In the genomic region with DNA sequence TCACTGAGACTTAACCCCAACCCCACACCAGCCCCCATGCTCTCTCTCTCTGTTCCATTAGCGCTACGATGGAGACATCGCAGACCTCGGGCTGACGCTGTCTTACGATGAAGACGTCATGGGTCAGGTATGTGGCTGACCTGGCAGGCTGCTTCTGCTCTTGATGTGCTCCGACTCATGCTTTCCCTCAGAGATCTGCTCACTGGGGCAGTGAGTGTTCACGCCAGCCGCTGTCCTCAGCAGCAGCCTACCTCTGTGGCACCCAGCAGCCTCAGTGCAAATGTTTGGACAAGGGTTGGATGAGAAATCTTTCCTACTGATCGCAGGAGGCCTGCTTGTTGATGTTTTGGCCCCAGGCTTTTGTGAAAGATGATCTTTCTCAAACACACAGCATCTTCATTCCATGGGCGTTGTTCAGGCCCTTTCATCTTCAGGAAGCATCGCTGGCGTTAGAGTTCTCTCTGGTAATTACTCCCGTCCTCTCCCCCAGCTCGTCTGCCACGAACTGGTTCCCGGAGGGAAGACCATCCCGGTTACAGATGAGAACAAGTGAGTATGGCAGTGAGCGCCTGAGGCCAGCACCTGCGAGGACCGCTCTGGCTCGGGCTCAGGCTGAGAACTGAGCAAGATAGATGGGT, we compare ENCODE assay signal across 16 mouse cellular contexts. TPM values are rescaled to one million over a fixed set of nuclear protein-coding genes. Genes with fewer than 3 reads are reported as not detected.
A peak's percentile ranks its signal among the peaks of the same experiment; 100 is the strongest.
DNase-seq lines count a peak whose midpoint lies in the region; ATAC-seq and TF ChIP-seq lines count a peak whose summit lies in the region.
"Had no signal": no experiment of that assay in that cellular context is flagged by ENCODE, and none has a peak within 500 bp of the region (broad histone marks: within the 10 kb centered on the region; RNA-seq: fewer than 3 reads in every experiment).

No protein-coding gene starts in this region.

- no peaks in the 10 kb centered on the region for H3K27me3 ChIP-seq in kidney, embryonic 16.5 days (ENCODE audit: insufficient read depth, low read length)
- no peaks in the 10 kb centered on the region for H3K27me3 ChIP-seq in lung, embryonic 14.5 days (ENCODE audit: insufficient read depth, low read length)
- H3K27me3 ChIP-seq in forebrain, embryonic 16.5 days (replicated peaks; ENCODE audit: control insufficient read depth, insufficient read depth, low read length) = no peaks in the 10 kb centered on the region
- H3K27me3 ChIP-seq: midbrain, embryonic 13.5 days had no signal

- peaks cover 3% of the 10 kb centered on the region; the same call in 1 of the 2 replicates for H3K4me1 ChIP-seq in kidney, embryonic 16.5 days (ENCODE audit: insufficient read depth, low read length)
- peaks cover 17% of the 10 kb centered on the region for H3K4me1 ChIP-seq in lung, embryonic 14.5 days (ENCODE audit: insufficient read depth)
- no peaks in the 10 kb centered on the region for H3K4me1 ChIP-seq in forebrain, embryonic 16.5 days (replicated peaks; ENCODE audit: control insufficient read depth, insufficient read depth, low read length)
- H3K4me1 ChIP-seq: midbrain, embryonic 13.5 days had no signal

- ATAC-seq in kidney, embryonic 16.5 days (ENCODE audit: low FRiP score, low TSS enrichment) = no peak
- ATAC-seq in lung, embryonic 14.5 days (ENCODE audit: insufficient read depth) = peak; percentile 22
- no peak for ATAC-seq in forebrain, embryonic 16.5 days
- ATAC-seq: midbrain, embryonic 13.5 days had no signal

- no peak overlapping the region for H3K4me2 ChIP-seq in kidney, embryonic 16.5 days (replicated peaks; ENCODE audit: low read depth, low read length)
- no peak overlapping the region for H3K4me2 ChIP-seq in lung, embryonic 14.5 days
- H3K4me2 ChIP-seq in forebrain, embryonic 16.5 days (ENCODE audit: low read length) = no peak overlapping the region
- H3K4me2 ChIP-seq: midbrain, embryonic 13.5 days had no signal

- peaks cover 80% of the 10 kb centered on the region for H3K36me3 ChIP-seq in kidney, embryonic 16.5 days (ENCODE audit: insufficient read depth, low read length)
- H3K36me3 ChIP-seq in lung, embryonic 14.5 days (ENCODE audit: insufficient read depth) = peaks cover 99% of the 10 kb centered on the region
- H3K36me3 ChIP-seq in forebrain, embryonic 16.5 days (ENCODE audit: control insufficient read depth, insufficient read depth) = peaks cover 36% of the 10 kb centered on the region

- WGBS in kidney, embryonic 16.5 days = 54% methylated on average over 23 of the region's 23 CpGs
- 27% methylated on average over 23 of the region's 23 CpGs for WGBS in lung, embryonic 14.5 days
- WGBS in forebrain, embryonic 16.5 days = 88% methylated on average over 23 of the region's 23 CpGs

- TF ChIP-seq CTCF in lung, embryonic 14.5 days (IDR thresholded peaks at IDR 0.05; ENCODE audit: low read depth) = no peak

- no peaks in the 10 kb centered on the region for H3K9me3 ChIP-seq in kidney, embryonic 16.5 days (ENCODE audit: low read length)
- no peaks in the 10 kb centered on the region for H3K9me3 ChIP-seq in lung, embryonic 14.5 days (ENCODE audit: low read depth, low read length)
- no peaks in the 10 kb centered on the region for H3K9me3 ChIP-seq in forebrain, embryonic 16.5 days (ENCODE audit: control insufficient read depth, low read length)
- H3K9me3 ChIP-seq: midbrain, embryonic 13.5 days had no signal

- H3K4me3 ChIP-seq in kidney, embryonic 16.5 days (ENCODE audit: low read length) = no peak overlapping the region
- H3K4me3 ChIP-seq in lung, embryonic 14.5 days (ENCODE audit: low read depth, low read length) = no peak overlapping the region
- no peak overlapping the region for H3K4me3 ChIP-seq in forebrain, embryonic 16.5 days (replicated peaks; ENCODE audit: low read length)
- H3K4me3 ChIP-seq: left cerebral cortex, adult 2 months; midbrain, embryonic 13.5 days had no signal

- H3K9ac ChIP-seq in kidney, embryonic 16.5 days (replicated peaks; ENCODE audit: low read length) = no peak overlapping the region
- H3K9ac ChIP-seq in lung, embryonic 14.5 days = no peak overlapping the region
- H3K9ac ChIP-seq in forebrain, embryonic 16.5 days (replicated peaks; ENCODE audit: low read depth, low read length) = no peak overlapping the region
- H3K9ac ChIP-seq: midbrain, embryonic 13.5 days had no signal

- DNase-seq in embryo, embryonic 10.5 days (ENCODE audit: low spot score) = peak; percentile 8
- DNase-seq in embryo, embryonic 11 days = no peak
- DNase-seq in kidney, postnatal 36 days = no peak
- peak; percentile 60 for DNase-seq in lung, embryonic 14.5 days
- peak; percentile 34 for DNase-seq in yolk sac, embryonic 10.5 days (ENCODE audit: low spot score)
- DNase-seq in urinary bladder, postnatal 10 days (ENCODE audit: low spot score) = no peak
- DNase-seq: adrenal gland, postnatal 36 days; cerebellum, postnatal 25 days; heart, postnatal 14 days; right cerebral cortex, postnatal 25 days; thymus, postnatal 36 days had no signal

- H3K27ac ChIP-seq in kidney, embryonic 16.5 days (ENCODE audit: low read length) = peak overlapping the region; percentile 26; the same call in 1 of the 2 replicates
- H3K27ac ChIP-seq in lung, embryonic 14.5 days (ENCODE audit: low read depth) = peak overlapping the region; percentile 85
- H3K27ac ChIP-seq in forebrain, embryonic 16.5 days (ENCODE audit: low read length) = no peak overlapping the region
- H3K27ac ChIP-seq: left cerebral cortex, adult 2 months; macrophage; midbrain, embryonic 13.5 days had no signal

RNA-seq across cellular contexts. Expression of a gene that starts 31.4 kb away (rescaled TPM):
- polyA plus RNA-seq in kidney, embryonic 16.5 days (2015; fragmentation: Nextera tagmentation; extraction: Ambion mirVana) = 35.8 and 36.9 TPM in 2 replicates
- 30.4 and 32.4 TPM in 2 replicates for polyA plus RNA-seq in lung, embryonic 14.5 days (2014; fragmentation: Nextera tagmentation; extraction: Ambion mirVana)
- polyA plus RNA-seq in forebrain, embryonic 16.5 days (2015; fragmentation: Nextera tagmentation; extraction: Ambion mirVana) = 20.1 and 27.7 TPM in 2 replicates

RNA-seq across cellular contexts. Expression of a gene that starts 31.6 kb away (rescaled TPM):
- 37.2 and 39.5 TPM in 2 replicates for polyA plus RNA-seq in kidney, embryonic 16.5 days (2015; fragmentation: Nextera tagmentation; extraction: Ambion mirVana)
- polyA plus RNA-seq in lung, embryonic 14.5 days (2014; fragmentation: Nextera tagmentation; extraction: Ambion mirVana) = 48.4 and 49.2 TPM in 2 replicates
- polyA plus RNA-seq in forebrain, embryonic 16.5 days (2015; fragmentation: Nextera tagmentation; extraction: Ambion mirVana) = 44.0 and 48.1 TPM in 2 replicates

RNA-seq across cellular contexts. Expression of a gene that starts 32.1 kb away (rescaled TPM):
- polyA plus RNA-seq in kidney, embryonic 16.5 days (2015; fragmentation: Nextera tagmentation; extraction: Ambion mirVana) = 51.5 and 54.0 TPM in 2 replicates
- polyA plus RNA-seq in lung, embryonic 14.5 days (2014; fragmentation: Nextera tagmentation; extraction: Ambion mirVana) = 56.3 and 59.3 TPM in 2 replicates
- polyA plus RNA-seq in forebrain, embryonic 16.5 days (2015; fragmentation: Nextera tagmentation; extraction: Ambion mirVana) = 44.9 and 47.5 TPM in 2 replicates

RNA-seq across cellular contexts. Expression of a gene that starts 32.2 kb away (rescaled TPM):
- polyA plus RNA-seq in kidney, embryonic 16.5 days (2015; fragmentation: Nextera tagmentation; extraction: Ambion mirVana) = 116 and 124 TPM in 2 replicates
- 140 and 144 TPM in 2 replicates for polyA plus RNA-seq in lung, embryonic 14.5 days (2014; fragmentation: Nextera tagmentation; extraction: Ambion mirVana)
- polyA plus RNA-seq in forebrain, embryonic 16.5 days (2015; fragmentation: Nextera tagmentation; extraction: Ambion mirVana) = 90.4 and 98.5 TPM in 2 replicates

Comparison
In these comparisons a context has a peak if more than half of its experiments do, and no peak if none do; other contexts are left out.
1. DNase-seq: peak in embryo, embryonic 10.5 days (single experiment), lung, embryonic 14.5 days (single experiment) and yolk sac, embryonic 10.5 days (single experiment); none in embryo, embryonic 11 days (single experiment), kidney, postnatal 36 days (0 of 2) and urinary bladder, postnatal 10 days (single experiment).